Mouse (Mus musculus): ENCODE results near the gene Dgki. TPM values are rescaled to one million over a fixed set of nuclear protein-coding genes. Genes with fewer than 3 reads are reported as not detected.

Gene Dgki
- total RNA-seq, 1 experiment, result 0.94 TPM

DNA sequence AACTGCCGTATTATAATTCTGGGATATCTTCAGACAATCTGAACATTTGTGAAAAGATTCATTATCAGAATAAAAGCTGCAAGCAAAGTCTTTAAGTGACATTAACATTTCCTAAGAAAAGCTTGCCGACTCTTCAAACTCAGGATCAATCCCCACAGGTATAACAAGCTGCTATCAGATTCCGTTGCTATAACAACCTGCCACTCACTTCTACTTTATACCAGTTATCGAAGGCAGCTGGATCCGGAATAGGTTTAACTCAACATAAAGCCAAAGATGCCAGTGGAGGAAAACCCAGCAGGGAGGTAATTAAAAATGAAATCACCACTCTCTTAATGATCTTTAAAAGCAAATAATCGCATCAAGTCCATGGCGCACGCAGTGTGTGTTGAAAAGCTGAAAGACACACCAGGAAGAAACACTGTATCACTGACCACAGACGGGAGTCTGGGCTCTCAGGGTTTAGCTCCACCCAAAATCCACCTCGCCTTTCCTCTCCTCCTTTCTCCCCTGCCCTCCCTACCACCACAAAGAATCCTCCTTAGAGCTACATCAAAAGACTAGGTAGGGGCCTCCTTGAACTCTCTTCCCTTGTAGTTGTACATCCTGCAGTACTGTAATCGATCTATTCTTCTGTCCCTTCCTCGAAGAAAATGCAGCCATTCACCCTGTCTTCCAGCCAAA, 128.7 kb downstream of the Dgki start:
- in situ Hi-C loops (cut with MboI; ENCODE audit: low sequenced_read_pairs in 2 of 2, unreplicated experiment in 2 of 2), result no loop called here

DNA sequence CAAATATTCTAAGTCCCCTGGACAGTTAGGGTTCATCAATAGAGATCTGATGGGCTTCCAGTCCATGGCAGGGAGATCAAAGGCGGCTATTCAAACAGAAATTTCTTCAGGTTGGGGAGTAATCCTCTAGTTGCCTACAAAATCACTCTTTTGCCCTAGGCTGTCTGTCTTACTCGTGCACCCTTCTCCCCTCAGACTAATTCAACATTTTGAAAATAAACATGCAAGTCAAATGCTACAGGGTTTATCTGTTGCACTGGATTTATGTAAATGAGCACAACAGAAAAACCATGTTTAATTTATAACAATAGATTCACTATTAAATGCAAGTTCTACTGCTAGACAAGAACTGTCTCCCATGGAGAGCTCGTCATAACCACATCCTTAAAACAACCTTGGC, 141.1 kb downstream of the Dgki start:
- DNase-seq (ENCODE audit: low read depth, low spot score), result no peak
- Histone ChIP-seq H3K27ac (ENCODE audit: insufficient read depth, low read depth, low read length, poor library complexity, severe bottlenecking) (no peak overlapping the region), H3K36me3 (ENCODE audit: control insufficient read depth, insufficient read depth, low read length, poor library complexity, severe bottlenecking) (no peaks in the 10 kb centered on the region; the same call in 1 of the 2 replicates), H3K4me3 (ENCODE audit: insufficient read depth in 1 of 2, low read depth in 1 of 2, low read length in 2 of 2, poor library complexity in 1 of 2, severe bottlenecking in 1 of 2) (no peak overlapping the region), H3K9ac (ENCODE audit: insufficient read depth, low read depth, low read length, poor library complexity, severe bottlenecking) (no peak overlapping the region), H3K9me3 (ENCODE audit: control insufficient read depth, insufficient read depth, low read depth, low read length) (no peaks in the 10 kb centered on the region), H3K4me1 (ENCODE audit: control insufficient read depth in 2 of 2, insufficient read depth in 2 of 2, low read length in 2 of 2, poor library complexity in 1 of 2) (peaks cover 0 to 6% of the 10 kb centered on the region in 2 experiments; a peak in 2 of 4 replicates)
- no peak for TF ChIP-seq HCFC1 (IDR thresholded peaks at IDR 0.05; ENCODE audit: borderline replicate concordance, insufficient read depth, low read length)
- no peak for TF ChIP-seq ZNF384 (IDR thresholded peaks at IDR 0.05; ENCODE audit: low read depth, low read length)
- no peak for TF ChIP-seq ZC3H11A (IDR thresholded peaks at IDR 0.05; ENCODE audit: borderline replicate concordance, low read depth, low read length)
- no peak for TF ChIP-seq CHD2 (IDR thresholded peaks at IDR 0.05; ENCODE audit: low read depth, low read length)
- no peak for TF ChIP-seq MAFK (IDR thresholded peaks at IDR 0.05; ENCODE audit: insufficient read depth, low read depth, low read length)
- in situ Hi-C loops (cut with MboI; ENCODE audit: low sequenced_read_pairs in 2 of 2, unreplicated experiment in 2 of 2), result no loop called here

More for the DNA sequence above, 128.7 kb downstream of the Dgki start:
- H3K4me3 ChIP-seq (ENCODE audit: insufficient read depth in 1 of 2, low read depth in 1 of 2, low read length in 2 of 2, poor library complexity in 1 of 2, severe bottlenecking in 1 of 2), result no peak overlapping the region
- H3K9ac ChIP-seq (ENCODE audit: insufficient read depth, low read depth, low read length, poor library complexity, severe bottlenecking), result no peak overlapping the region
- no peak for DNase-seq (ENCODE audit: low read depth, low spot score)
- TF ChIP-seq MAFK (IDR thresholded peaks at IDR 0.05; ENCODE audit: insufficient read depth, low read depth, low read length) (no peak), CHD2 (IDR thresholded peaks at IDR 0.05; ENCODE audit: low read depth, low read length) (no peak), ZC3H11A (IDR thresholded peaks at IDR 0.05; ENCODE audit: borderline replicate concordance, low read depth, low read length) (no peak), ZNF384 (IDR thresholded peaks at IDR 0.05; ENCODE audit: low read depth, low read length) (no peak), HCFC1 (IDR thresholded peaks at IDR 0.05; ENCODE audit: borderline replicate concordance, insufficient read depth, low read length) (no peak)
- no peaks in the 10 kb centered on the region for H3K9me3 ChIP-seq (ENCODE audit: control insufficient read depth, insufficient read depth, low read depth, low read length)
- H3K27ac ChIP-seq (ENCODE audit: insufficient read depth, low read depth, low read length, poor library complexity, severe bottlenecking), result no peak overlapping the region
- no peaks in the 10 kb centered on the region for H3K36me3 ChIP-seq (ENCODE audit: control insufficient read depth, insufficient read depth, low read length, poor library complexity, severe bottlenecking)
- no peaks in the 10 kb centered on the region for H3K4me1 ChIP-seq (ENCODE audit: control insufficient read depth in 2 of 2, insufficient read depth in 2 of 2, low read length in 2 of 2, poor library complexity in 1 of 2)

DNA sequence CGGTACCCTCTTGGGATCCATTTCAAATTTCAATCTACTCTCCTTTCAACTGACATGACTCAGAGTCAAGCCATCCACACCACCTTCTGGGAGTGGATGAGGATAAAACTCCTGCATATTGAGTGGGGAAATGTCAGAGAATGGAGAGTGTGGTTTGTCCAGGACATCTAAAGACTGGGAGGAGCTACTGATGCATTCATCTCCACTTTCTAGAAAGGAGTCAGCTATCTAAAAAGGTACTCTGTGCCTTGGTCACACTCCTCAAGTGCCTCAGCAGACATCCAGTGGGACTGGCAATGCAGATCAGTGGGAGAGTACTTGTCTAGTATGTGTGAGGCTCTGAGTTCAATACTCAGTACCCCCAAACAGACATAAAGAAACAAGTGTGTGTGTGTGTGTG, 145.9 kb downstream of the Dgki start:
- in situ Hi-C loops (cut with MboI; ENCODE audit: low sequenced_read_pairs in 2 of 2, unreplicated experiment in 2 of 2), result no loop called here
- no peak for TF ChIP-seq ZNF384 (IDR thresholded peaks at IDR 0.05; ENCODE audit: low read depth, low read length)
- TF ChIP-seq HCFC1 (IDR thresholded peaks at IDR 0.05; ENCODE audit: borderline replicate concordance, insufficient read depth, low read length), result no peak
- no peak for TF ChIP-seq ZC3H11A (IDR thresholded peaks at IDR 0.05; ENCODE audit: borderline replicate concordance, low read depth, low read length)
- no peak for TF ChIP-seq MAFK (IDR thresholded peaks at IDR 0.05; ENCODE audit: insufficient read depth, low read depth, low read length)
- TF ChIP-seq CHD2 (IDR thresholded peaks at IDR 0.05; ENCODE audit: low read depth, low read length), result no peak
- Histone ChIP-seq H3K36me3 (ENCODE audit: control insufficient read depth, insufficient read depth, low read length, poor library complexity, severe bottlenecking) (no peaks in the 10 kb centered on the region; the same call in 1 of the 2 replicates), H3K4me3 (ENCODE audit: insufficient read depth in 1 of 2, low read depth in 1 of 2, low read length in 2 of 2, poor library complexity in 1 of 2, severe bottlenecking in 1 of 2) (no peak overlapping the region), H3K27ac (ENCODE audit: insufficient read depth, low read depth, low read length, poor library complexity, severe bottlenecking) (peak overlapping the region; percentile 96), H3K9me3 (ENCODE audit: control insufficient read depth, insufficient read depth, low read depth, low read length) (no peaks in the 10 kb centered on the region), H3K9ac (ENCODE audit: insufficient read depth, low read depth, low read length, poor library complexity, severe bottlenecking) (no peak overlapping the region), H3K4me1 (ENCODE audit: control insufficient read depth in 2 of 2, insufficient read depth in 2 of 2, low read length in 2 of 2, poor library complexity in 1 of 2) (peaks cover 4 to 18% of the 10 kb centered on the region in 2 experiments)
- no peak for DNase-seq (ENCODE audit: low read depth, low spot score)

DNA sequence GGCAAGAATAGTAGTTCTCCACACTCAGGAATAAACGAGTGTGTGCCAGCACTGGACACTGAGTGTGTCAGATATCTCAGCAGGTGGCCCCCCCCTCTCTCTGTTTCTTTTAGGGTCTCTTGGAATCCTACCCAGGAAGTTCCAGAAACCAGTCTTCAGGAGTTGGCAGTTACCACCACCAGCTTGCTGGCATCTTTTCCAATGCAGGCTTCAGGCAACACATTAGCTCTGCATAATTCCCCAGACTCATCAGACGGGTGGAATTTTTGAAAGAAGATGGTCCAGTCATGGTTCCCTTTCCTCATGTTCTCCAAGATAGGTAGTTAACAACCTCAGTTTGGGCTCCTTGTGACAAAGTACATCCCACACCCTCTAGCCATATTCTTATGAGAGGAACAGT, 149.5 kb downstream of the Dgki start:
- no peaks in the 10 kb centered on the region; the same call in 1 of the 2 replicates for H3K36me3 ChIP-seq (ENCODE audit: control insufficient read depth, insufficient read depth, low read length, poor library complexity, severe bottlenecking)
- H3K4me3 ChIP-seq (ENCODE audit: insufficient read depth in 1 of 2, low read depth in 1 of 2, low read length in 2 of 2, poor library complexity in 1 of 2, severe bottlenecking in 1 of 2), result no peak overlapping the region
- no peak for TF ChIP-seq CHD2 (IDR thresholded peaks at IDR 0.05; ENCODE audit: low read depth, low read length)
- no peak for TF ChIP-seq ZC3H11A (IDR thresholded peaks at IDR 0.05; ENCODE audit: borderline replicate concordance, low read depth, low read length)
- TF ChIP-seq ZNF384 (IDR thresholded peaks at IDR 0.05; ENCODE audit: low read depth, low read length), result no peak
- no peak for TF ChIP-seq MAFK (IDR thresholded peaks at IDR 0.05; ENCODE audit: insufficient read depth, low read depth, low read length)
- TF ChIP-seq HCFC1 (IDR thresholded peaks at IDR 0.05; ENCODE audit: borderline replicate concordance, insufficient read depth, low read length), result no peak
- in situ Hi-C loops (cut with MboI; ENCODE audit: low sequenced_read_pairs in 2 of 2, unreplicated experiment in 2 of 2), result no loop called here
- H3K4me1 ChIP-seq (ENCODE audit: control insufficient read depth in 2 of 2, insufficient read depth in 2 of 2, low read length in 2 of 2, poor library complexity in 1 of 2), result peaks cover 4 to 18% of the 10 kb centered on the region in 2 experiments
- DNase-seq (ENCODE audit: low read depth, low spot score), result no peak
- H3K9ac ChIP-seq (ENCODE audit: insufficient read depth, low read depth, low read length, poor library complexity, severe bottlenecking), result no peak overlapping the region
- no peak overlapping the region for H3K27ac ChIP-seq (ENCODE audit: insufficient read depth, low read depth, low read length, poor library complexity, severe bottlenecking)
- no peaks in the 10 kb centered on the region for H3K9me3 ChIP-seq (ENCODE audit: control insufficient read depth, insufficient read depth, low read depth, low read length)

Data from ES-E14 (cell line).